Mouse (Mus musculus): Measurements from ENCODE around the gene Cog2. TPM values are rescaled to one million over a fixed set of nuclear protein-coding genes. Genes with fewer than 3 reads are reported as not detected.

Cog2 gene
- polyA plus RNA-seq (2015; fragmentation: Nextera tagmentation; extraction: Ambion mirVana) = 33.0 and 33.1 TPM in 2 replicates

GRCm38 (mm10) chr8:124520249-124521080 lies at the start of gene Cog2:
Gene Cog2, plus strand, starts transcription at chr8:124520767.
- 0 out of 2 replicates have a peak within 1 kb of the TSS, but pooled peaks have one; percentile 29 for H3K27ac ChIP-seq (replicated peaks)
- WGBS = 10% methylated on average over 50 of the region's 50 CpGs

GRCm38 (mm10) chr8:124475690-124476089 lies 44.9 kb upstream of the Cog2 start:
- H3K9ac ChIP-seq = no peak overlapping the region
- no peak for ATAC-seq (ENCODE audit: low read depth)

More at GRCm38 (mm10) chr8:124520249-124521080, at the start of gene Cog2:
- peaks cover 14% of the 10 kb centered on the region for H3K27me3 ChIP-seq
- peaks cover 24% of the 10 kb centered on the region for H3K4me1 ChIP-seq (replicated peaks)
- ATAC-seq (ENCODE audit: low read depth) = peak; percentile 99
- peak within 1 kb of the TSS; percentile 86 for H3K4me3 ChIP-seq
- H3K36me3 ChIP-seq = peaks cover 9% of the 10 kb centered on the region
- H3K9me3 ChIP-seq = no peaks in the 10 kb centered on the region
- H3K9ac ChIP-seq = peak within 1 kb of the TSS; percentile 89
- peak within 1 kb of the TSS; percentile 91 for H3K4me2 ChIP-seq

GRCm38 (mm10) chr8:124476701-124477100 lies 43.9 kb upstream of the Cog2 start:
- ATAC-seq (ENCODE audit: low read depth) = no peak
- H3K4me3 ChIP-seq = no peak overlapping the region
- H3K27me3 ChIP-seq = no peaks in the 10 kb centered on the region
- H3K36me3 ChIP-seq = no peaks in the 10 kb centered on the region
- H3K9ac ChIP-seq = no peak overlapping the region
- no peaks in the 10 kb centered on the region for H3K9me3 ChIP-seq
- 20% methylated on average over 9 of the region's 9 CpGs for whole genome bisulfite sequencing
- H3K27ac ChIP-seq (replicated peaks) = peak overlapping the region; percentile 59; the same call in 1 of the 2 replicates
- H3K4me2 ChIP-seq = no peak overlapping the region
- H3K4me1 ChIP-seq (replicated peaks) = peaks cover 13% of the 10 kb centered on the region

More at GRCm38 (mm10) chr8:124475690-124476089, 44.9 kb upstream of the Cog2 start:
- WGBS = 85% methylated on average over 5 of the region's 5 CpGs
- H3K27ac ChIP-seq (replicated peaks) = no peak overlapping the region
- H3K9me3 ChIP-seq = no peaks in the 10 kb centered on the region
- no peaks in the 10 kb centered on the region for H3K27me3 ChIP-seq
- no peak overlapping the region for H3K4me2 ChIP-seq
- H3K4me3 ChIP-seq = no peak overlapping the region
- no peaks in the 10 kb centered on the region for H3K36me3 ChIP-seq
- peaks cover 13% of the 10 kb centered on the region for H3K4me1 ChIP-seq (replicated peaks)

GRCm38 (mm10) chr8:124479251-124479650 lies 41.3 kb upstream of the Cog2 start:
- no peaks in the 10 kb centered on the region for H3K9me3 ChIP-seq
- no peak overlapping the region for H3K27ac ChIP-seq (replicated peaks)
- H3K4me3 ChIP-seq = no peak overlapping the region
- H3K27me3 ChIP-seq = no peaks in the 10 kb centered on the region
- ATAC-seq (ENCODE audit: low read depth) = no peak
- H3K36me3 ChIP-seq = no peaks in the 10 kb centered on the region
- H3K4me2 ChIP-seq = no peak overlapping the region
- no peak overlapping the region for H3K9ac ChIP-seq
- WGBS = 89% methylated on average over 3 of the region's 3 CpGs
- H3K4me1 ChIP-seq (replicated peaks) = peaks cover 13% of the 10 kb centered on the region

- H3K9me3 ChIP-seq = no peaks in the 10 kb centered on the region
- ATAC-seq (ENCODE audit: low read depth) = no peak
- H3K4me3 ChIP-seq = no peak overlapping the region
- no peak overlapping the region for H3K27ac ChIP-seq (replicated peaks)
- H3K36me3 ChIP-seq = no peaks in the 10 kb centered on the region
- H3K9ac ChIP-seq = no peak overlapping the region
- 88% methylated on average over 8 of the region's 8 CpGs for WGBS
- H3K4me1 ChIP-seq (replicated peaks) = peaks cover 13% of the 10 kb centered on the region
- H3K27me3 ChIP-seq = no peaks in the 10 kb centered on the region
- H3K4me2 ChIP-seq = no peak overlapping the region
Observed at GRCm38 (mm10) chr8:124480321-124480720, 40.2 kb upstream of the Cog2 start.

GRCm38 (mm10) chr8:124482790-124483189 lies 37.8 kb upstream of the Cog2 start:
- no peak overlapping the region for H3K4me2 ChIP-seq
- no peak for ATAC-seq (ENCODE audit: low read depth)
- 89% methylated on average over 2 of the region's 2 CpGs for WGBS

DNA sequence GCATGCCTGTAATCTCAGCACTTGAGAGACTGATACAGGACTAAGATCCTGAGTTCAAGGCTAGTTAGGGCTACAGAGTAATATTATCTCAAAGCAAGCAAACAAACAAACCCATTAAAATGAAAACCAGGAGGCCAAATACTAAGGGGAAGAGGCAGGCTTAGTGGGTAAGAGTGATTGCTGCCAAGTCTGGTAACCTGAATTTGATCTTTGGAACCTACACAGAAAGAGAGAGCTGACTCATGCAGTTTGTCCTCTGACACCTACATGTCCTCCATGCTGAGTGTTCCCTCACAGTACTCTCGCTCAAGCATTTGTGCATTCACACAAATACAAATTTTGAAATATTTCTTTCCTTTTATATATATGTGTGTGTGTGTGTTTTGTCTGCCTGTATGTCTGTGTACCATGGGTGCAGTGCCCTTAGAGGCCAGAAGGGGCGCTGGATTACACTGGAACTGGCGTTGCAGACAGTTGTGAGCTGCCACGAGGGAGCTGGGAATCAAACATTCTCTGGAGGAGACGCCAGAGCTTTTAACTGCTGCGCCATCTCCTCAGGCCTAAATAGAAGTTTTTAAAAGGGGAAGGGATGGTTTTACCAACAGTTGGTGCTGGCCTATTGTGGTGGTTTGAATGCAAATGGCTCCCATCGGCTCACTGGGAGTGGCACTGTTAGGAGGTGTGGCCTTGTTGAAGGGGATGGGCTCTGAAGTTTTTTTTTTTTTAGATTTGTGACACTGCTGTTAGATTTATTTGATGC lies 37.0 kb upstream of the Cog2 start:
- 72% methylated on average over 7 of the region's 7 CpGs for WGBS
- Histone ChIP-seq H3K27me3 (no peaks in the 10 kb centered on the region), H3K27ac (replicated peaks) (no peak overlapping the region)

More at GRCm38 (mm10) chr8:124482790-124483189, 37.8 kb upstream of the Cog2 start:
- no peaks in the 10 kb centered on the region for H3K9me3 ChIP-seq
- no peak overlapping the region for H3K9ac ChIP-seq
- H3K27me3 ChIP-seq = no peaks in the 10 kb centered on the region
- peaks cover 5% of the 10 kb centered on the region; the same call in 1 of the 2 replicates for H3K4me1 ChIP-seq (replicated peaks)
- no peak overlapping the region for H3K4me3 ChIP-seq
- no peak overlapping the region for H3K27ac ChIP-seq (replicated peaks)
- H3K36me3 ChIP-seq = no peaks in the 10 kb centered on the region

GRCm38 (mm10) chr8:124489311-124489710 lies 31.3 kb upstream of the Cog2 start:
- no peak overlapping the region for H3K4me2 ChIP-seq
- H3K27me3 ChIP-seq = no peaks in the 10 kb centered on the region
- H3K36me3 ChIP-seq = no peaks in the 10 kb centered on the region
- no peak overlapping the region for H3K9ac ChIP-seq
- no peak for ATAC-seq (ENCODE audit: low read depth)
- H3K27ac ChIP-seq (replicated peaks) = no peak overlapping the region
- peaks cover 5% of the 10 kb centered on the region; the same call in 1 of the 2 replicates for H3K4me1 ChIP-seq (replicated peaks)
- no peak overlapping the region for H3K4me3 ChIP-seq
- 91% methylated on average over 6 of the region's 6 CpGs for WGBS
- H3K9me3 ChIP-seq = 0 out of 2 replicates have a peak, but pooled peaks cover 4% of the 10 kb centered on the region

More for the DNA sequence above, 37.0 kb upstream of the Cog2 start:
- H3K9me3 ChIP-seq = no peaks in the 10 kb centered on the region
- no peak overlapping the region for H3K9ac ChIP-seq
- H3K4me3 ChIP-seq = no peak overlapping the region
- H3K4me2 ChIP-seq = no peak overlapping the region
- ATAC-seq (ENCODE audit: low read depth) = no peak
- no peaks in the 10 kb centered on the region for H3K36me3 ChIP-seq
- H3K4me1 ChIP-seq (replicated peaks) = peaks cover 5% of the 10 kb centered on the region; the same call in 1 of the 2 replicates

- Histone ChIP-seq H3K27ac (replicated peaks) (no peak overlapping the region), H3K4me3 (no peak overlapping the region), H3K9me3 (0 out of 2 replicates have a peak, but pooled peaks cover 4% of the 10 kb centered on the region), H3K4me1 (replicated peaks) (peaks cover 5% of the 10 kb centered on the region; the same call in 1 of the 2 replicates), H3K4me2 (no peak overlapping the region), H3K27me3 (no peaks in the 10 kb centered on the region), H3K36me3 (no peaks in the 10 kb centered on the region), H3K9ac (no peak overlapping the region)
- ATAC-seq (ENCODE audit: low read depth) = no peak
- 88% methylated on average over 6 of the region's 6 CpGs for WGBS
Observed at GRCm38 (mm10) chr8:124489786-124490185, 30.8 kb upstream of the Cog2 start.

DNA sequence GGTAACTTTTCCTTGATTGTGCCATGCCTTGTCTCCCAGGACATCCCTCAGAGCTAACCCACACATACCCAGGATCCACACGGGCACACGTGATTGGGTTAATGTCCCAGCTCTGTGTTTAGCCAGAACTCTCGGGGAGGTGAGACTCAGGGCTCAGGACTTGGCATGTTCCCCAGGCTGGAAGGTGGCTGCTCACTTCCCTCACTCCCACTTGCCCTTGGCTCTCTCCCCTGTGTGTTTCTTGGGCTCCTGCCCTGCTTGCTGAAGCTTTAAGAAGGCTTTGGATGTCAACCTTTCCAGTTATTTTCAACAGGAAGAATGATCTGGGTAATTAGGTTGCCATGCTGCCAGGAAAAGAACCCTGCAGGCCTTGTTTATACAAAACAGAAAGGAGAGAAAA lies 26.2 kb upstream of the Cog2 start:
- 0 out of 2 replicates have a peak, but pooled peaks cover 4% of the 10 kb centered on the region for H3K9me3 ChIP-seq
- H3K36me3 ChIP-seq = no peaks in the 10 kb centered on the region
- H3K4me3 ChIP-seq = no peak overlapping the region
- no peak overlapping the region for H3K27ac ChIP-seq (replicated peaks)
- no peak for ATAC-seq (ENCODE audit: low read depth)
- no peaks in the 10 kb centered on the region for H3K27me3 ChIP-seq
- H3K9ac ChIP-seq = no peak overlapping the region
- no peak overlapping the region for H3K4me2 ChIP-seq
- 84% methylated on average over 3 of the region's 3 CpGs for WGBS
- H3K4me1 ChIP-seq (replicated peaks) = no peaks in the 10 kb centered on the region

- WGBS = 88% methylated on average over 15 of the region's 15 CpGs
- Histone ChIP-seq H3K27ac (replicated peaks) (no peak overlapping the region), H3K4me1 (replicated peaks) (no peaks in the 10 kb centered on the region), H3K4me3 (no peak overlapping the region), H3K9me3 (no peaks in the 10 kb centered on the region), H3K4me2 (no peak overlapping the region), H3K36me3 (no peaks in the 10 kb centered on the region), H3K9ac (no peak overlapping the region), H3K27me3 (no peaks in the 10 kb centered on the region)
- ATAC-seq (ENCODE audit: low read depth) = no peak
Observed at GRCm38 (mm10) chr8:124494955-124495354, 25.6 kb upstream of the Cog2 start.

- Histone ChIP-seq H3K4me1 (replicated peaks) (no peaks in the 10 kb centered on the region), H3K9ac (no peak overlapping the region), H3K4me3 (no peak overlapping the region), H3K27ac (replicated peaks) (no peak overlapping the region), H3K9me3 (no peaks in the 10 kb centered on the region), H3K27me3 (no peaks in the 10 kb centered on the region), H3K4me2 (no peak overlapping the region), H3K36me3 (no peaks in the 10 kb centered on the region)
- ATAC-seq (ENCODE audit: low read depth) = no peak
- WGBS = 66% methylated on average over 11 of the region's 11 CpGs
Observed at GRCm38 (mm10) chr8:124495676-124496075, 24.9 kb upstream of the Cog2 start.

Measured in neural tube, embryonic 13.5 days (tissue).